Mouse (Mus musculus) cerebellum, postnatal 25 days (tissue): ENCODE data around the gene Gpr62.

Experiments used
- DNase-seq, 2 experiments: peaks; one replicate each; pipeline ENCODE4 v3.0.0; 2021; ENCODE audit warnings: mixed read lengths in 2 of 2

Gpr62 gene

DNA sequence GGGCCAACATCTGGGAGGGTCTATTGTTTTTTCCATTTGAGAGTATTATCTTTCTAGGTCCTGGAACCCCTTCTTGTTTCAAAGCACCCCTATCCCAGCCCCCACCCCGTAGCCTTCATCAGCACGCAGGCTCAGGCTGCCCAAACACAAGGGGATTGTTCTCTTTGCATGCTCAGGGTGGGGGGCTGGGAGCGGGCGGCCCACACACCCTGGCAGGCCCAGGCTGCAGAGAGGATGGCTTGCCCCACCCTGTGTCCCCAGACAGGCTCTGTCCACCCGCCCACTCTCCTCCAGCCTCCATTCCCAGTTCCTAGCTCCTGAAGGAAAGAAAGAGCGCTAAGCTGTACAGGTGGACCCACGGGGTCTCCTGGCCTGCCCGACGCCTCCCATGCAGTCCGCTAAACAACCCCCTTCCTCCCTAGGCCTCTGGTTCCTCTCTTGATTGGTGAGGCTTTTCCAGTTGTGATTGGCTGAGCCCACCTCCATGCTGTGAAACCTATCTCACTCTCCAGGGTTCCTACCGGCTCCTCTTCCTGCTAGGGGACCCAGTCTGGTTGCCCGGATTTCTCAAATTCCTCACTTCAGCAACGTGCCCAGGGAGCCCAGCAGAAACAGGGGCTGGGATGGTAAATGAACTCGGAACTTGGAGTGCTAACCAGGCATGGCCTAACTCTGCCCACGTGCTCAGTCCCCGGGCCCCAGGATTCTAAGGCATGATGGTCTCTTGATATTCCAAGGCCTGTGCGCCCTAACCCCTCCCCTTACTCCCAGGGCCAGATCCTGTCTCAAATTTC, 10.7 kb downstream of the Gpr62 start:
- DNase-seq: peak; percentile 41 to 49

- peak; percentile 58 to 70 for DNase-seq
These were observed 11.5 kb downstream of the Gpr62 start for GRCm38 (mm10) chr9:106454071-106454761.

DNA sequence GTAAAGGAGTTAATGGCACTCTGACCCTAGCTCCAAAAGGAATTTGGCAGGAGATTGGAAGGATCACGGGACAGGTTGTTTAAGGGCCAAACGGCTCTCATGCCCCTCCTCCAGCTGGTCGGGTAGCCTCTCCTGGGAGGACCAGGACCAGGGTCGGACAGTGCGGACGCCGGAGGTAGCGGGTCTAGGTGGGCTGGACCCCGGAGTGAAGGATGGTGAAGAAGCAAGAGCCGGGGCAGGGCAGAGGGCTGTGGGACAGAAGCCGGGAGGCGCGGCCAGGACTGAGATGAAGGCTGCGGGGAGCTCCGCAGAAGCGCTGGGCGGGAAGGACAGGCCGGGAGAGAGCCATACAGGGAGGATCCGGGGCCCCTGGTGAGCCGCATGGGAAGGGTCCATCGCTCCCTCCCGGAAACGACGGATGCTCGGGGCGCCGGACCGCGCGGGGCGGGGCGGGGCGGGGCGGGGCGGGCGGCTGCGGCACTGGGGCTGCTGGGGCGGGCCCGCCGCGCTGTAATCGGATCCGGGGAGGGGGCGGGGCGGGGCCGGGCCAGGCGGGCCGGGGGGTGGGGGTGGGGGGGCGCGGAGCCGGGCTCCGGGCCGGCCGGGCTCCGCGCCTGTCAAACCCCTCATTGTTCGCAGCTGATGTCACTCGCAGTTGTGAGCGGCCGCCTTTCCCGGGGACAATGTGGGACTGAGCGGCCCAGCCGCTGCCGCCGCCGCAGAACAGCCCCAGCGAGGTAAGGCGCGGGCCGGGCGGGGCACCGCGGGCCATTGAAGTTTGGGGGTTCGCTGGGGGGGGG, 12.3 kb downstream of the Gpr62 start, which contains the start of gene Pcbp4:
Gene Pcbp4, plus strand, starts transcription at position 21 of the 800 bp plus-strand sequence.
- peak; percentile 80 to 82 for DNase-seq

DNA sequence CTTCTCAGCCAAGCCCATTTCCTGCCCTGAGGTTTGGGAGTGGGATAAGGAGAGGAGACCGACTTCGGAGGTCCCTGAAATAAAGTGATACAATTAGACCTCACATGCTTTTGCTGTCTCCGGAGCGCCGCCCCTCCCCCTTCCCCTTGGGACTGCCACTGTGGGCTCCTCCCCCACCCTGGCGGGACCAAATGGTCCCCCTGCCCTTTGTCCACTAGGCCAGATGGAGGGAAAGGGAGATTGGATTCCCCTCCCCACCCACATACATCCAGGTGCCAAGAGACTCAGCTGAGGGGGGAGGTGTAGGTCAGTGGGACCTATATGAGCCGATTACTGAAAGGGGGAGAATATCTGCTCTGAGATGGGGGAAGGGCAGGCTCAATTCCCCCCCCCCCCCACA, 12.9 kb downstream of the Gpr62 start:
- DNase-seq: peak; percentile 90 to 94

- DNase-seq: no peak
These were observed 13.4 kb downstream of the Gpr62 start for GRCm38 (mm10) chr9:106452351-106452750.

- peak in 1 of 2 experiments; percentile 41 for DNase-seq
These were observed 13.8 kb downstream of the Gpr62 start for GRCm38 (mm10) chr9:106451899-106452298.

GRCm38 (mm10) chr9:106451298-106451697, 14.4 kb downstream of the Gpr62 start:
- peak in 1 of 2 experiments; percentile 18 for DNase-seq

GRCm38 (mm10) chr9:106450661-106451060, 15.1 kb downstream of the Gpr62 start:
- DNase-seq: peak; percentile 77 to 87

DNA sequence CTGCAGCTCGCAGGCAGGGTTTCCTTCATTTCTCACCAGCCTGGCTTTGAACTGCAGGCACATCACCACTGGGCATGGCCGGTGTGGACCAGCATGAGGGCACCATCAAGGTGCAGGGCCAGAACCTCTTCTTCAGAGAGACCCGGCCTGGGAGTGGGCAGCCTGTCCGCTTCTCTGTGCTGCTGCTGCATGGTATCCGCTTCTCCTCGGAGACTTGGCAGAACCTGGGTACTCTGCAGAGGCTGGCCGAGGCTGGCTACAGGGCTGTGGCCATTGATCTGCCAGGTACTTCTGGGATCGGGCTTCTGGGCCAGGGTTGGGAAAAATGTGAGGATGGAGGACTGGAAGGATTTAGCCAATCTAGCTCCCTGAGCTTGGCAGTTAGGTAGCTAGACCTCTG, 15.8 kb downstream of the Gpr62 start:
- peak; percentile 56 to 57 for DNase-seq

DNA sequence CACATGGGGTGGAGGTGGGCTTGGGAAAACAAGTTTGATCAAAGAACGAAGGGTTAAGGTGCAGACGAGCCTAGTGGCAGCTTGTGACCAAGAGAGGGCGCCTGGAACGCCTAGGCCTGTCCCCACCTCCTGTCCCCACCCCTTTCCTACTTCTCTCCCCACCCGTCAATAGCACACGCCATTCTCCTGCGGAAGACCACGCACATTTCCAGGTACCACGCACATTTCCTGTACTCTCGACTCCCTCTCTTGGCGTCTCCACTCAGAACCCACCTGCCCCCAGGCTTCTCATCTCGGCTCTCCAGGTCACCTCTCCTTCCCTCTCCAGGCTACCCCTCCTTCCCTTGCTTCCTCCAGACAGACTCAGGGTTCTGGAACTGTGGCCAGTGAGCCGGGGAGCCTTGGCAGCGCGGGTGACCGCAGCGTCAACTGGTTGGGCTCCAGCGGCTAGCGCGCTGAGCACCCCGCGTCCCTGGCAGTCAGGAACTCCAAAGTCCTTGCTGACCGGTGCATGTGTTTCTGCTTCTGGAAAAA, 17.2 kb downstream of the Gpr62 start:
- DNase-seq: peak; percentile 87 to 89

- peak in 1 of 2 experiments; percentile 50 for DNase-seq
These were observed 17.8 kb downstream of the Gpr62 start for GRCm38 (mm10) chr9:106447951-106448350.

GRCm38 (mm10) chr9:106447348-106447747, 18.4 kb downstream of the Gpr62 start, which contains the start of the genes Abhd14b and Abhd14a:
Gene Abhd14b (plus strand): TSS chr9:106447459.
Gene Abhd14a (minus strand): TSS chr9:106447678.
- DNase-seq: peak; percentile 96 to 97

GRCm38 (mm10) chr9:106444836-106445235, 20.9 kb downstream of the Gpr62 start:
- no peak for DNase-seq

- peak in 1 of 2 experiments; percentile 16 for DNase-seq
These were observed 23.1 kb downstream of the Gpr62 start for GRCm38 (mm10) chr9:106442680-106443079.

- DNase-seq: no peak
These were observed 29.2 kb downstream of the Gpr62 start for GRCm38 (mm10) chr9:106436566-106436965.

- no peak for DNase-seq
These were observed 32.3 kb downstream of the Gpr62 start for GRCm38 (mm10) chr9:106433389-106433788.

DNA sequence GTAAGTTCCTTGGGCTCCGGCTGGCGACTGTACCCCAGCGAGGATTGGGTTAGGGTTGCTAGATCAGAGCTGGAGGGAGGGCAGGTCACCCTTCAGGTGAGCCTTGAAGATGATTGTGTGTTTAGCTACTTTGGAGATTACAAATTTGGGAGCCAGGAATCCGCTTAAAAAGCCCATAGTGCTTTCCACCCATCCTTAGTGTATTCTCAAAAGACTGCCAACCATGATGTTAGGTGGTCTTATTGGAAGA, 35.8 kb downstream of the Gpr62 start:
- no peak for DNase-seq

DNA sequence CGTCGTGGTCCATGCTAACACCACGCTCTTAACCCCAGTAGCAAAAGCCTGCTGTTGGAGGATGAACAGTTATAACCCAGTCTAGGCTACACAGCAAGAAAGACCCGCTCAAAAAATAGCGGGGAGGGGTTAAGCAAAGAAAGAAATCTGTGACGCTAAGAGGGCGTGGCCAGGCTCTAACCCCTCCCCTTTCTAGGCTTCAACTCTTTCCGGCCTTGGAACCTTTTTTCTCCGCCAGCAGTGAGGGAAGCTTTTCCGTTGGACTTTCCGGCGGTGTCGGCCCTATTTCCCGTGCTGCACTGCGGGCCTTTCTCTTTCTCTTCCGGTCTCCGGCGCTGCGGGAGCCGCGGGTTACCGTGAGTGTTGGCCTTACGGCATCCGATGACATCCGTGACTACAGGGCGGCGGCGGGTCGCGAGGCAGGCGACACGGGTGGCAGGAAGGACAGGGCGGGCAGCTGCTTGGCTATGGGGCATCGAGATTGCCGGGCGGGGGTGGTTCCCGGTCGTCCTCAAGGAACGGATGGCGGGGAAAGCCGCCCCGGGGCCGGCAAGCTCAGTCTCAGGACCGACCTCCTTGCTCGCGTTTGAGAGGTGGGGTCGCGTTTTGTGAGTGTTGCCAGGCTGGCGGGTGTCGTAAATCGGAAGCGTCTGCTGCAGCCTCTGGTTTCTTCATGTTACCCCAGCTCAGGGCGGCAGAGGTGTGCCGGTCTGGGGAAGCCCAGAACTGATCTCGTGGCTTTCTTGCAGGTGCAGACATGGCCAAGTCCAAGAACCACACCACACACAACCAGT, 36.3 kb downstream of the Gpr62 start, which contains the start of gene Rpl29:
Gene Rpl29, plus strand, starts transcription at position 234 of the 794 bp plus-strand sequence.
- DNase-seq: peak; percentile 95

DNA sequence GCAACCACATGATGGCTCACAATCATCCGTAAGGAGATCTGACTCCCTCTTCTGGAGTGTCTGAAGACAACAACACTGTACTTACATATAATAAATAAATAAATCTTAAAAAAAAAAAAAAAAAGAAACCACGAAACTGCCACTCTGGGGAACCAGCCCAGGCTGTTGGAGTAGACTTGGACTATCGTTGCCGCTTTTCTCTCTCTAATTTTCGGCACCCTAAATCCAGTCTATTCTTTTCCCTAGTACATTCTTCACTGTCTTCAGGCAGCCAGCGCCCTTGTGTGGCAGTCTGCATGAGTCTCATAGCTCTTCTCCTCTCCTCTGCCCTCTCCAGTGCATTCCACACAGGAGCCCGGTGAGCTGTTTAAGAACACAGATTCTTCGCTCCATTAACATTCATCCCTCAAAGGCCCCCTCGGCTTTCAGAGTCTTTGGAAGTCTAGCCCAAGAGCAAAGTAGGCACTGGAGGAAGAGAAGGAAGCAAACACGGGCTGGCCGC, 37.0 kb downstream of the Gpr62 start:
- no peak for DNase-seq

DNA sequence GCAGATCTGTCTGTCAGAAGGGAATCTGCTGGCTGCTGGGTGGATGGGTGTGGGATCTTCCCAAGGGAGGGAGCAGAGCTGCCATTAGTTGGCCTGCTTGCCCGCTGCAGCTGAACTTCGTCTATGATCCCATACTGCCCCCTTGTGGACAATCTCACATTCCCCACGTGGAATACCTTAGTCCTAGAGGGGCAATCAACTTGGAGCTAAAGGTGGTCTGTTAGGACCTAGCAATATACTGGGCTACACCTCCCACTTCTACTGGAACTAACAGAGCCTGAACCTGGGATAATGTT, 43.9 kb downstream of the Gpr62 start:
- DNase-seq: peak; percentile 83 to 90

DNA sequence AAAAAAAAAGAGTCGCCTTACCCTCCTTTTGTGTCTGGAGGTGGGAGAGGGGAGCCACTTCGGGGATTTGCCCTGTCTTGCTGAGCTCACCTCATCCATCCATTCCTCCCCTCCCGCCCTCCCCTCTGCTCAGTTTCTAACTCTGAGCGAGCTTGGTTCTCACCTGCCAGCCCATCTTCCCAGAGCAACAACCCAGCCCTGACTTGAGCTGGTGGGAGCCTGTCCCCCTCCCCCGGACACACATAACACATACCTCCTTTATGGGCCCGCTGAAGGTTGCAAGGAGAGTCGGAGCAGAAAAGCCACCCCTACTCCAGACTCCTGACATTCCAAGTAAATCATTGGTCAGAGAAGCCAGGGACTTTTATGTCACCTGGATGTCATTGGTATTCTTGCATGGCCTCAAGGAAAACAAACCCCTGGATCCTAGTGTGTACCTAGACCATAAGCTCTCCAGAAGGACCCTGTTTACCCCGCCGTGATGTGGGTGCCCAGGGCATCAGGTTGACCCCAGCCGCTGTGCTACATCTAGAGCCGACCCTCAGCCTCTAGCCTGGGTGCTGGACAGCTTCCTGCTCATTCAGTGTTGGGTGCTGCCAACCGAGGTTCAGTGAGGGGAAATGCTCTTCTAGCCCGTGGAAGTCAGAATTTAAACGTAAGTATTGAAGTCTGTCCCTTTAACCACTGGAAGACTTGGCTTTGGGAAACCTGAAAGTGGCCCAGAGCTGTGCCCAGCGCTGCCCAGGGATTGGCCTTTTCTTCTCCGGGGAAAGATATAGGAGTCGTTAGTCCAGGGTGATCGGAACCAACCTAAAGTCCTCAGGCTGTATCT, 44.5 kb downstream of the Gpr62 start:
- DNase-seq: no peak
